In the genomic region with DNA sequence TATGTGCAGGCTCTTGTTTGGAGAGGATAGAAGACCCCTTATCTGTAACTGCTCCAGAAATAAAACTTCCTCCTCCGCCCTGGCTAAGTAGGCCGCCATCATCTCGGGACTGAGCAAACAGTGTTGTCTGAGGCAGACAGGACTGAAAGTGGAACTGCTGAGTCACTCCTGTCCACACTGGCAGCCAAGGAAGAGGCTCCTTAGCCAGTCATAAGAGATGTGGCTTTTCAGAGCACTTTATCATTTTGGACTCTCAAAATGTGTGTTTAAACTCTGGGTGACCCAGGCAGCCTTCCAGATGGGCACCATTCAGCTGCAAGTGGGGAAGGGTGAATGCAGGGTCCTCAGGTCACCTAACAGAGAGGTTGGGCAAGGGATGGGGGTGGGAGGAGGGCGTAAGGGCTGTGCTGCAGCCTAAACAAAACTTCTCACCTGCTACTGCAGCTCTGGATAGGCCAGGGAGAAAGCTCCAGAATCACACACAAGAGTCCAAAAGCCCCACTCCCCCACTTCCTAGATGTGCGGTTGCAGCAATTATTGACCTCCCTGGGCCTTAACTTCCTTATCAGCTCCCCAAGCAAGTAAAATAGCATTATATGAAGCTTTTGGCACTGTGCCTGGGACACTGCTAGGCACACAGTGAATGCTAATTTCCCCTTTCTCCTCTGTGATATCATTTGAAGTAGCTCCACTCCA, we compare ENCODE assay signal across 8 mouse cellular contexts.
DNase-seq lines count a peak whose midpoint lies in the region; ATAC-seq and TF ChIP-seq lines count a peak whose summit lies in the region.

No protein-coding gene starts in this region.

- H3K9ac ChIP-seq in ES-E14 (ENCODE audit: insufficient read depth, low read depth, low read length, poor library complexity, severe bottlenecking), result no peak overlapping the region
- no peak overlapping the region for H3K9ac ChIP-seq in forebrain, embryonic 12.5 days
- H3K9ac ChIP-seq in hindbrain, embryonic 13.5 days, result no peak overlapping the region

- H3K27me3 ChIP-seq in forebrain, embryonic 12.5 days, result peaks cover 26% of the 10 kb centered on the region
- no peaks in the 10 kb centered on the region for H3K27me3 ChIP-seq in hindbrain, embryonic 13.5 days

- H3K4me1 ChIP-seq in ES-E14 (ENCODE audit: control insufficient read depth in 2 of 2, insufficient read depth in 2 of 2, low read length in 2 of 2, poor library complexity in 1 of 2), result peaks cover 0 to 5% of the 10 kb centered on the region in 2 experiments; a peak in 1 of 4 replicates
- H3K4me1 ChIP-seq in forebrain, embryonic 12.5 days, result peaks cover 14% of the 10 kb centered on the region
- no peaks in the 10 kb centered on the region for H3K4me1 ChIP-seq in hindbrain, embryonic 13.5 days (replicated peaks)

- DNase-seq in embryo, embryonic 10 days (ENCODE audit: low spot score), result peak; percentile 42
- DNase-seq in embryo, embryonic 9.5 days (ENCODE audit: extremely low spot score), result no peak
- no peak for DNase-seq in ES-E14 (ENCODE audit: low read depth, low spot score)
- peak; percentile 57 for DNase-seq in fibroblast of lung, adult 2 months (ENCODE audit: low read depth)
- peak; percentile 37 to 43 for DNase-seq in kidney, adult 8-10 months
- DNase-seq in lung, postnatal 14 days, result peak; percentile 57

- H3K27ac ChIP-seq in ES-E14 (ENCODE audit: insufficient read depth, low read depth, low read length, poor library complexity, severe bottlenecking), result no peak overlapping the region
- H3K27ac ChIP-seq in forebrain, embryonic 12.5 days, result no peak overlapping the region
- H3K27ac ChIP-seq in hindbrain, embryonic 13.5 days, result no peak overlapping the region

- no peaks in the 10 kb centered on the region for H3K9me3 ChIP-seq in ES-E14 (ENCODE audit: control insufficient read depth, insufficient read depth, low read depth, low read length)
- no peaks in the 10 kb centered on the region for H3K9me3 ChIP-seq in forebrain, embryonic 12.5 days
- H3K9me3 ChIP-seq in hindbrain, embryonic 13.5 days, result no peaks in the 10 kb centered on the region

- in situ Hi-C loops in ES-E14 (cut with MboI; ENCODE audit: low sequenced_read_pairs in 2 of 2, unreplicated experiment in 2 of 2), result no loop called here

- no peak overlapping the region for H3K4me3 ChIP-seq in ES-E14 (ENCODE audit: insufficient read depth in 1 of 2, low read depth in 1 of 2, low read length in 2 of 2, poor library complexity in 1 of 2, severe bottlenecking in 1 of 2)
- no peak overlapping the region for H3K4me3 ChIP-seq in forebrain, embryonic 12.5 days (replicated peaks)
- H3K4me3 ChIP-seq in hindbrain, embryonic 13.5 days, result no peak overlapping the region

- no peaks in the 10 kb centered on the region for H3K36me3 ChIP-seq in ES-E14 (ENCODE audit: control insufficient read depth, insufficient read depth, low read length, poor library complexity, severe bottlenecking)
- no peaks in the 10 kb centered on the region for H3K36me3 ChIP-seq in forebrain, embryonic 12.5 days (replicated peaks)
- H3K36me3 ChIP-seq in hindbrain, embryonic 13.5 days, result no peaks in the 10 kb centered on the region

- H3K4me2 ChIP-seq in forebrain, embryonic 12.5 days, result no peak overlapping the region
- no peak overlapping the region for H3K4me2 ChIP-seq in hindbrain, embryonic 13.5 days

- 36% methylated on average over 5 of the region's 5 CpGs for WGBS in forebrain, embryonic 12.5 days
- WGBS in hindbrain, embryonic 13.5 days, result 60% methylated on average over 5 of the region's 5 CpGs

- no peak for ATAC-seq in forebrain, embryonic 12.5 days (ENCODE audit: low FRiP score)
- no peak for ATAC-seq in hindbrain, embryonic 13.5 days (ENCODE audit: low FRiP score)

TF ChIP-seq in ES-E14, 5 proteins besides CTCF, POLR2A, EP300 and RAD21:
- TF ChIP-seq MAFK (IDR thresholded peaks at IDR 0.05; ENCODE audit: insufficient read depth, low read depth, low read length), result peak; percentile 53; the same call in 1 of the 2 replicates
- TF ChIP-seq ZC3H11A (IDR thresholded peaks at IDR 0.05; ENCODE audit: borderline replicate concordance, low read depth, low read length), result no peak
TF ChIP-seq in ES-E14: peak in this region for 1.

Comparison
In these comparisons a context has a peak if more than half of its experiments do, and no peak if none do; other contexts are left out.
1. DNase-seq: peak in embryo, embryonic 10 days (single experiment), fibroblast of lung, adult 2 months (single experiment), kidney, adult 8-10 months (2 of 2) and lung, postnatal 14 days (single experiment); none in embryo, embryonic 9.5 days (single experiment) and ES-E14 (single experiment).